In the genomic region with DNA sequence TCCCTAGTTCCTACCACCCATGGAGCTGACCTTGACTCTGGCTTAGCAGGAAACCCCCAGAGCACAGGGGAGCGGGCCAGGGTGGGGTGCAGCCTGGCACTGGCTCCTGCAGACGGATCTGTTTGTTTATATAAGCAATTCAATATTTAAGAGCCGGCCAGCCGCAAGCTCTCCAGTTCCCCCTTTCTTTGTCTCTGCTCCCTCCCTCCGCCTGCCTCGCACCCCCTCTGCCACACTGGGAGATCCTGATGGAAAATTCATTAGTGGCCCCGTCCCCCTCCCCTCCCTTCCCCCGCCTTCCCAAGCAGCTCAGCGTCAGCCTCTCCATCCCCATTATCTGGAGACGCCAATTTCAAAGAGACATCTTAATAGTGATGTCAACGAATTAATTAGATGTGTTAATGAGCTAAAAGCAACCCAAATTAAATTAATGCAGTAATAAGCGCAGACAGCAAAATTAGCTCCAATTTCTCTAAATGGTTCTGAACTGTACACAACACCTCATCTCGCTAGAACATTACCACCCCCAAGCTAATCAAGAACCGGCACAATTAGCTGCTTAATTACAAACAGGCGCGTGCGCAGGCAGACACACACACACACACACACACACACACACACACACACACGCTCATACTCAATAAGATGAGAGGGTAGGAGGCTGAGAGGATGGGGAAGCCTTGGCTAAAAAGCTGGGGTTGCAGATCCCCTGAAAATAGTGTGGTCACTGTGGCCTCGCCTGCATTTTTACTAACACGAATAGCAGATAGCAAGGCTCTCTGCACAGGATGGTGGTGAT, we compare ENCODE assay signal across 11 mouse cellular contexts. TPM values are rescaled to one million over a fixed set of nuclear protein-coding genes. Genes with fewer than 3 reads are reported as not detected.
A peak's percentile ranks its signal among the peaks of the same experiment; 100 is the strongest.
DNase-seq lines count a peak whose midpoint lies in the region; ATAC-seq lines count a peak whose summit lies in the region.
"Had no signal": no experiment of that assay in that cellular context is flagged by ENCODE, and none has a peak within 500 bp of the region (broad histone marks: within the 10 kb centered on the region; RNA-seq: fewer than 3 reads in every experiment).

No protein-coding gene starts in this region.

- DNase-seq in kidney, postnatal 4 days: no peak
- peak; percentile 76 for DNase-seq in embryonic facial prominence, embryonic 10.5 days (ENCODE audit: low spot score)
- no peak for DNase-seq in heart, adult 18-20 months
- DNase-seq in gastrocnemius, postnatal 36 days: no peak
- DNase-seq in T-cell, adult 2 months (ENCODE audit: low spot score): no peak
- DNase-seq: heart, postnatal 10 days; layer of hippocampus, postnatal 36 days had no signal

- H3K4me1 ChIP-seq in kidney, embryonic 16.5 days (ENCODE audit: insufficient read depth, low read length): peaks cover 22% of the 10 kb centered on the region
- H3K4me1 ChIP-seq in embryonic facial prominence, embryonic 10.5 days: peaks cover 52% of the 10 kb centered on the region
- H3K4me1 ChIP-seq in hindbrain, embryonic 13.5 days (replicated peaks): peaks cover 37% of the 10 kb centered on the region
- peaks cover 13% of the 10 kb centered on the region for H3K4me1 ChIP-seq in midbrain, embryonic 16.5 days (ENCODE audit: control insufficient read depth, insufficient read depth, low read length)

- H3K9me3 ChIP-seq in kidney, embryonic 16.5 days (ENCODE audit: low read length): no peaks in the 10 kb centered on the region
- no peaks in the 10 kb centered on the region for H3K9me3 ChIP-seq in embryonic facial prominence, embryonic 10.5 days
- H3K9me3 ChIP-seq in hindbrain, embryonic 13.5 days: no peaks in the 10 kb centered on the region
- H3K9me3 ChIP-seq in midbrain, embryonic 16.5 days (replicated peaks; ENCODE audit: control insufficient read depth, low read length, poor library complexity, severe bottlenecking): no peaks in the 10 kb centered on the region

- H3K4me2 ChIP-seq in kidney, embryonic 16.5 days (replicated peaks; ENCODE audit: low read depth, low read length): no peak overlapping the region
- H3K4me2 ChIP-seq in hindbrain, embryonic 13.5 days: peak overlapping the region; percentile 26
- H3K4me2 ChIP-seq in midbrain, embryonic 16.5 days (ENCODE audit: low read length): peak overlapping the region; percentile 7

- no peaks in the 10 kb centered on the region for H3K36me3 ChIP-seq in kidney, embryonic 16.5 days (ENCODE audit: insufficient read depth, low read length)
- no peaks in the 10 kb centered on the region for H3K36me3 ChIP-seq in embryonic facial prominence, embryonic 10.5 days (replicated peaks)
- H3K36me3 ChIP-seq in hindbrain, embryonic 13.5 days: no peaks in the 10 kb centered on the region
- no peaks in the 10 kb centered on the region for H3K36me3 ChIP-seq in midbrain, embryonic 16.5 days (ENCODE audit: control insufficient read depth, insufficient read depth, low read length)

- peaks cover 27% of the 10 kb centered on the region for H3K27me3 ChIP-seq in kidney, embryonic 16.5 days (ENCODE audit: insufficient read depth, low read length)
- H3K27me3 ChIP-seq in embryonic facial prominence, embryonic 10.5 days (replicated peaks; ENCODE audit: low read depth, poor library complexity, severe bottlenecking): peaks cover 74% of the 10 kb centered on the region
- peaks cover 75% of the 10 kb centered on the region for H3K27me3 ChIP-seq in hindbrain, embryonic 13.5 days
- H3K27me3 ChIP-seq in midbrain, embryonic 16.5 days (ENCODE audit: control insufficient read depth, insufficient read depth, low read depth, low read length): 0 out of 2 replicates have a peak, but pooled peaks cover 3% of the 10 kb centered on the region

- H3K4me3 ChIP-seq in kidney, embryonic 16.5 days (ENCODE audit: low read length): no peak overlapping the region
- H3K4me3 ChIP-seq in embryonic facial prominence, embryonic 10.5 days: peak overlapping the region; percentile 25; the same call in 1 of the 2 replicates
- no peak overlapping the region for H3K4me3 ChIP-seq in hindbrain, embryonic 13.5 days
- H3K4me3 ChIP-seq in midbrain, embryonic 16.5 days (ENCODE audit: low read depth, low read length): no peak overlapping the region

- WGBS in kidney, embryonic 16.5 days: 3% methylated on average over 20 of the region's 20 CpGs
- 4% methylated on average over 20 of the region's 20 CpGs for WGBS in embryonic facial prominence, embryonic 10.5 days
- 2% methylated on average over 20 of the region's 20 CpGs for whole genome bisulfite sequencing in hindbrain, embryonic 13.5 days
- 2% methylated on average over 20 of the region's 20 CpGs for WGBS in midbrain, embryonic 16.5 days

- intact Hi-C loops in gastrocnemius, postnatal 36 days (cut with DNase I): no loop called here

- H3K27ac ChIP-seq in kidney, embryonic 16.5 days (ENCODE audit: low read length): peak overlapping the region; percentile 34
- H3K27ac ChIP-seq in embryonic facial prominence, embryonic 10.5 days (replicated peaks): peak overlapping the region; percentile 76
- peak overlapping the region; percentile 88 for H3K27ac ChIP-seq in hindbrain, embryonic 13.5 days
- H3K27ac ChIP-seq in midbrain, embryonic 16.5 days (ENCODE audit: low read length): peak overlapping the region; percentile 73

- ATAC-seq in kidney, embryonic 16.5 days (ENCODE audit: low FRiP score, low TSS enrichment): no peak; the same call in 1 of the 2 replicates
- peak; percentile 66 for ATAC-seq in hindbrain, embryonic 13.5 days (ENCODE audit: low FRiP score)
- ATAC-seq in midbrain, embryonic 16.5 days: peak; percentile 66
- ATAC-seq: Patski had no signal

- H3K9ac ChIP-seq in kidney, embryonic 16.5 days (replicated peaks; ENCODE audit: low read length): no peak overlapping the region
- peak overlapping the region; percentile 62 for H3K9ac ChIP-seq in hindbrain, embryonic 13.5 days
- peak overlapping the region; percentile 39; the same call in 1 of the 2 replicates for H3K9ac ChIP-seq in midbrain, embryonic 16.5 days (ENCODE audit: low read depth, low read length)

RNA-seq across cellular contexts. Expression of gene Micall2, which starts 54.1 kb away (rescaled TPM):
- 5.4 TPM in 2 replicates for polyA plus RNA-seq in kidney, embryonic 16.5 days (2015; fragmentation: Nextera tagmentation; extraction: Ambion mirVana)
- polyA plus RNA-seq in embryonic facial prominence, embryonic 10.5 days (2016; fragmentation: Nextera tagmentation; extraction: Ambion mirVana): 8.6 and 10.5 TPM in 2 replicates
- polyA plus RNA-seq in hindbrain, embryonic 13.5 days (2015; fragmentation: Nextera tagmentation; extraction: Ambion mirVana): 8.1 TPM in 2 replicates
- polyA plus RNA-seq in midbrain, embryonic 16.5 days (2015; fragmentation: Nextera tagmentation; extraction: Ambion mirVana): 14.7 and 15.2 TPM in 2 replicates
- 1 to 10 TPM; 1.2 to 2.1 TPM for total RNA-seq in heart, adult 18-20 months (2021)
- under 1 TPM; 0.52 to 0.94 TPM for total RNA-seq in gastrocnemius, postnatal 36 days (2021)

Comparison
In these comparisons a context has a peak if more than half of its experiments do, and no peak if none do; other contexts are left out.
1. H3K27ac ChIP-seq: peak in every context shown above with its lines; median percentile 88 in hindbrain, embryonic 13.5 days; 76 in embryonic facial prominence, embryonic 10.5 days; 73 in midbrain, embryonic 16.5 days; 34 in kidney, embryonic 16.5 days.